Mouse (Mus musculus) kidney, postnatal 0 days (tissue): ENCODE data around the gene Rwdd2b. TPM values are rescaled to one million over a fixed set of nuclear protein-coding genes. Genes with fewer than 3 reads are reported as not detected.
A peak's percentile ranks its signal among the peaks of the same experiment; 100 is the strongest.

ENCODE experiments used
- ATAC-seq: fragments of 200-750 bp; cut with Nextera tagmentation; replicated peaks from 2 replicates; pipeline ENCODE4 v1.8.0; 2017; ENCODE audit warnings: low read depth, moderate number of reproducible peaks, moderate TSS enrichment, moderate library complexity; ENCODE audit not compliant: low FRiP score
- DNase-seq: peaks from one replicate; pipeline ENCODE4 v3.0.0-alpha.2; 2016; ENCODE audit warnings: low spot score
- H3K27ac ChIP-seq: fragments of 300-500 bp; sonication (generic); 2 replicates; pipeline ENCODE4 v1.5.1; 2014; ENCODE audit warnings: mild to moderate bottlenecking
- H3K27me3 ChIP-seq: fragments of 300-500 bp; sonication (generic); 2 replicates; pipeline ENCODE4 v1.6.1; 2014; ENCODE audit warnings: low read length, mixed read lengths; ENCODE audit not compliant: insufficient read depth
- H3K36me3 ChIP-seq: fragments of 300-500 bp; sonication (generic); 2 replicates; pipeline ENCODE4 v1.6.1; 2014; ENCODE audit warnings: low read length, mixed read lengths; ENCODE audit not compliant: insufficient read depth
- H3K4me1 ChIP-seq: fragments of 300-500 bp; sonication (generic); replicated peaks from 2 replicates; pipeline ENCODE4 v1.6.1; 2014; ENCODE audit warnings: antibody characterized with exemption, low read length, mixed read lengths; ENCODE audit not compliant: insufficient read depth
- H3K4me2 ChIP-seq: fragments of 300-500 bp; sonication (generic); 2 replicates; pipeline ENCODE4 v1.6.1; 2014; ENCODE audit warnings: mild to moderate bottlenecking, low read length, moderate library complexity, mixed read lengths
- H3K4me3 ChIP-seq: fragments of 300-500 bp; sonication (generic); replicated peaks from 2 replicates; pipeline ENCODE4 v1.5.1; 2014; ENCODE audit warnings: low read depth, low read length
- H3K9ac ChIP-seq: fragments of 300-500 bp; sonication (generic); 2 replicates; pipeline ENCODE4 v1.6.1; 2014; ENCODE audit warnings: low read depth, low read length
- H3K9me3 ChIP-seq: fragments of 300-500 bp; sonication (generic); replicated peaks from 2 replicates; pipeline ENCODE4 v1.6.1; 2016; ENCODE audit warnings: low read length, inconsistent platforms, mixed read lengths
- CTCF ChIP-seq: IDR thresholded peaks from 2 replicates; pipeline ENCODE4 v1.5.1; 2016; ENCODE audit warnings: antibody characterized with exemption, low read depth, mild to moderate bottlenecking, moderate library complexity
- WGBS: fragments of 180-500 bp; shearing (Covaris S2); extraction: QIAGEN DNeasy Blood & Tissue Kit; methylation state at CpG from one replicate; pipeline ENCODE4 v1.1.7; 2014; 5-methylcytosine and 5-hydroxymethylcytosine counted together
- polyA plus RNA-seq: library from polyadenylated mRNA; unstranded; fragments of >200 nt; fragmentation: Nextera tagmentation; extraction: Ambion mirVana; gene quantifications from 2 replicates; pipeline ENCODE4 v1.2.1, GENCODE M21; 2015

Gene Rwdd2b
- polyA plus RNA-seq, 1 experiment from 2014 or later: 12.9 TPM

DNA sequence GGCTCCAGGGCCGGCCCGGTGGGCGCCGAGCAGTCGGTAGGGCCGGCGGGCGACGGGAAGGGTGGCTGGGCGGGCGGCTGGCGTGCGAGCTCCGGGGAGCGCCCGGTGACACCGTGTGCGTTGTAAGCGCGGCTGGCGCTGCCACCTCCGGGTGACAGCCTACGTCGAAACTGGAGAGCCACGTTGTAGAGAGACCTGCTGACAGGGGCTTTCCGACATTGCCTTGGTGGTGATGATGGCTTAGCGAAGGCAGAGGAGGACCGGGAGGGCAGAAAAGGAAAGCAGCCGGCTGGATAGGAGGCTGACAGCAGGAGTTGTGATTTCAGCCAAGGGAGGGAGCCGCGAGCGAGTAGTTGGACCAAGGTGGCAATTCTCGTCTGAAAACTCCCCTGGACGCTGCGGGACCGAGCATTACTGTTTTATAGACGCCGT lies 14.8 kb upstream of the Rwdd2b start:
- no peaks in the 10 kb centered on the region for H3K9me3 ChIP-seq
- H3K9ac ChIP-seq: peak overlapping the region; percentile 90
- ATAC-seq: no peak; the same call in 1 of the 2 replicates
- no peaks in the 10 kb centered on the region for H3K27me3 ChIP-seq
- 0% methylated on average over 38 of the region's 38 CpGs for WGBS
- H3K4me2 ChIP-seq: peak overlapping the region; percentile 74
- DNase-seq: peak; percentile 44
- peak overlapping the region; percentile 92 for H3K4me3 ChIP-seq
- H3K4me1 ChIP-seq: peaks cover 8% of the 10 kb centered on the region; the same call in 1 of the 2 replicates
- H3K27ac ChIP-seq: peak overlapping the region; percentile 90
- H3K36me3 ChIP-seq: no peaks in the 10 kb centered on the region
- TF ChIP-seq CTCF: no peak

DNA sequence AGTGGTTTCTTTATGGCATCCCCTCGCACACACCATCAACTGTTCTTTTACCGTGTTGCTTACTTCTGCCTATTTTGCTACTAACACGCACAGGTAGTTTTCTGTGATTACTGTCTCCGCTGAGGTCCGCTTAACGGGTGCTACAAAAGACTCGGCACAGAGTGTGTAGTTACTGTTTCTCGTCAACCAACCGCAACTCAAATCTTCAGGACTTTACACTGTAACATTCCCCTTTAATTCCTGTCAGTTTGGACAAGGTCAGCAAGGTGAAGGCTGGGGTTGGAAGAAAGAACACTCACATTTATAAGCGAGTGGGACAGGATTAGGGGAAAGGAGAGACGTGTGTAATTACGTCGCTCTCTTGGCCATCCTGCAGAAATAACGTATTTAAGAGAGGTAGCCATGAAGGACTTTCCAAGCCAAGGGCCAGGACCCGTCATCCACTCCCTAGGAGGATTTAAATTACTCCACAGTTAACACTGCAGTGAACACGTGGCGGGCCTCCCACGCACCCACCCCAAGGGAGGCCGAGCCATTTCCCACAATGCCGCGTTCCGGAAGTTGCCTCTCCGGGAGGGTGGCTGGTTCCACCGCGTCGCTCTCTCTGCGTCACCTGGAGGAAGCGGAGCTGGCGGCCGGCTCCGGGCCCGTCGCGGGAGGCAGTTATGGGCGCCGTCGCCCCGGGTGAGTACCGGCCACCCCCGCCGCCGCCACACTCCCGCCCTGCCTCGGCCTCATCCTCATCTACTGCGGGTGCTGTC lies 14.2 kb upstream of the Rwdd2b start, which contains the start of gene Usp16:
Gene Usp16 (plus strand): TSS at position 285 of the 761 bp plus-strand sequence.
- peak; percentile 99 for ATAC-seq
- Histone ChIP-seq H3K27me3 (no peaks in the 10 kb centered on the region), H3K4me1 (peaks cover 8% of the 10 kb centered on the region; the same call in 1 of the 2 replicates), H3K9ac (peak within 1 kb of the TSS; percentile 90), H3K36me3 (no peaks in the 10 kb centered on the region), H3K27ac (peak within 1 kb of the TSS; percentile 90), H3K4me2 (peak within 1 kb of the TSS; percentile 74), H3K4me3 (peak within 1 kb of the TSS; percentile 92), H3K9me3 (no peaks in the 10 kb centered on the region)
- WGBS: 6% methylated on average over 42 of the region's 45 CpGs
- peak; percentile 96 for DNase-seq
- no peak for TF ChIP-seq CTCF

DNA sequence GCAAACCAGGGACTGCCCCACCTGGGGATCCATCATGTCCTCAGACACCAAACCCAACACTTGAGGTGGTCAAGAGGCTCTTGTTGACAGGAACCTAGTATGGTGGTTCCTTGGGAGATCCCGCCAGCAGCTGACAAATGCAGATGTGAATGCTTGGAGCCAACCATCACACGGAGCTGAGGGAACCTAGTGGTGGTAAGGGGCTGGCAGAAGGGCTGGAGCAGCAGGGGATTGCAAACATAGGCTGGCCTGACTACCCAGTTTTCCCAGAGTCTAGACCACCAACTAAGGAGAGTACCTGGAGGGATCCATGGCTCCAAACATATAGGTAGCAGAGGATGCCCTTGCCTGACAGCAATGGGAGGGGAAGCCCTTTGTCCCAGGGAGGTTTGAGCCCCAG lies 12.9 kb upstream of the Rwdd2b start:
- Histone ChIP-seq H3K27me3 (no peaks in the 10 kb centered on the region), H3K9me3 (no peaks in the 10 kb centered on the region), H3K27ac (no peak overlapping the region), H3K4me3 (no peak overlapping the region), H3K4me1 (peaks cover 8% of the 10 kb centered on the region; the same call in 1 of the 2 replicates), H3K4me2 (no peak overlapping the region), H3K36me3 (no peaks in the 10 kb centered on the region), H3K9ac (no peak overlapping the region)
- WGBS: 88% methylated on average over 2 of the region's 2 CpGs
- TF ChIP-seq CTCF: no peak
- DNase-seq (no peak), ATAC-seq (no peak)

DNA sequence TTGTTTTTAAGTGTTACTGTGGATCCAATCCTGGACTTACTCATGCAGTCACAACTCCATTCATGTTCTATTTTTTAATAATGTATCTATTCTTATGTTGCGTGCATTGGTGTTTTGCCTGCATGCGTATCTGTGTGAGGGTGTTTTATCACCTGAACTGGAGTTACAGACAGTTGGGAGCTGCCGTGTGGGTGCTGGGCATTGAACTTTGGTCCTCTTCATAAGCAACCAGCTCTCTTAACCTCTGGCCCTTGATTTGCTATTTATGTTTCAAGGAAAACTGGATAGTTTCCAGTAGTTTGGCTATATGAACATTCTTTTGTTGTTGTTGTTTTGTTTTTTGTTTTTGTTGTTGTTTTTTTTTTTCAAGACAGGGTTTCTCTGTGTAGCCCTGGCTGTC lies 5.2 kb upstream of the Rwdd2b start:
- Histone ChIP-seq H3K4me3 (no peak overlapping the region), H3K9ac (no peak overlapping the region), H3K27ac (no peak overlapping the region), H3K9me3 (no peaks in the 10 kb centered on the region), H3K4me1 (peaks cover 8% of the 10 kb centered on the region), H3K36me3 (no peaks in the 10 kb centered on the region), H3K4me2 (no peak overlapping the region), H3K27me3 (no peaks in the 10 kb centered on the region)
- ATAC-seq (no peak), DNase-seq (no peak)
- 89% methylated on average over 3 of the region's 3 CpGs for WGBS
- TF ChIP-seq CTCF: no peak

DNA sequence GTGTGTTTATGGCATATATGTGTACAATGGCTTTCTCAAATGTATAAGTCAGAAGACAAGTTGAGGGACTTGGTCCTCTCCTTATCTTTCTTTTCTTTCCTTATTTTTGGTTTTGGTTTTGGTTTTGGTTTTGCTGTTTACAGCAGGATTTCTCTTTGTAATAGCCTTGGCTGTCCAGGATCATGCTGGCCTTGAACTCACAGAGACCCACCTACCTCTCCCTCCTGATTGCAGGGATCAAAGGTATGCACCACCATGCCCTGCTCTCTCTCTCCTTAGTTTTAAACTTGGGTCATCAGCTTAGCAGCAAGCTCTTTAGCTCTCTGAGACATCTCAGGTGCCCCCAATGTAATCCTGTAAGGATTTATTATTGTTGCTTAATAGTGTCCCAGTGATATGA lies 4.7 kb upstream of the Rwdd2b start:
- ATAC-seq: no peak
- TF ChIP-seq CTCF: no peak
- H3K4me2 ChIP-seq: no peak overlapping the region

DNA sequence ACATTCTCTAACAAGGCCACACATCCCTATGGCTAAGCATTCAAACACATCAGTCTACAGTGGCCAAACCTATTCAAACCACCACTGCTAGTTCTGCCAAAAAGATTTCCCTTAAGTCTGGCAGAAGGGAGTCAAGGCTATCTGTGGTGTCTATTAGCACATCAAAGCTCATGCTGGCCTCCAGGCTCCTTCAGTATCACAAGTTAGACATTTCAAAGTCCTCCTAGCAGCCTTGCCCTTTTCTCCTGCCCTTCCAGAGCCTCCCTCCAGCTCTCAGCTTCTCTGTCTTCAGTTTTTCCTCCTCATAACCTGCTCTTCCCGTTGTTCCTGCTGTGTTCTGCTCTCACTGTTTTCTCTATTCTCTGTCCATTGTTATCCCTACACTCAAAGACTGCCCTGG lies 3.7 kb upstream of the Rwdd2b start:
- H3K4me2 ChIP-seq: no peak overlapping the region
- no peak for ATAC-seq
- WGBS: 55% methylated on average over 1 of the region's 1 CpGs
- no peaks in the 10 kb centered on the region for H3K36me3 ChIP-seq
- TF ChIP-seq CTCF: no peak
- H3K9me3 ChIP-seq: no peaks in the 10 kb centered on the region
- H3K27me3 ChIP-seq: no peaks in the 10 kb centered on the region
- H3K4me1 ChIP-seq: peaks cover 8% of the 10 kb centered on the region
- no peak overlapping the region for H3K9ac ChIP-seq
- no peak overlapping the region for H3K27ac ChIP-seq
- no peak overlapping the region for H3K4me3 ChIP-seq
- DNase-seq: no peak

More for the DNA sequence above, 4.7 kb upstream of the Rwdd2b start:
- no peaks in the 10 kb centered on the region for H3K27me3 ChIP-seq
- H3K27ac ChIP-seq: no peak overlapping the region
- DNase-seq: no peak
- no peaks in the 10 kb centered on the region for H3K36me3 ChIP-seq
- peaks cover 8% of the 10 kb centered on the region for H3K4me1 ChIP-seq
- no peak overlapping the region for H3K9ac ChIP-seq
- H3K9me3 ChIP-seq: no peaks in the 10 kb centered on the region
- no peak overlapping the region for H3K4me3 ChIP-seq
